Mouse (Mus musculus) cerebellum, adult (tissue): Measurements from ENCODE around the gene Guca1a.

Experiments used
- ATAC-seq: cut with Nextera tagmentation; 2 replicates; pipeline ENCODE4 v1.9.2; 2017; ENCODE audit warnings: mild to moderate bottlenecking, moderate library complexity, mixed read lengths; ENCODE audit not compliant: insufficient number of reproducible peaks, low FRiP score, low TSS enrichment

Guca1a gene

GRCm38 (mm10) chr17:47421566-47421965 is 21.2 kb upstream of the Guca1a start:
- ATAC-seq, result no peak

- no peak for ATAC-seq
Observed at GRCm38 (mm10) chr17:47420195-47420594, 19.8 kb upstream of the Guca1a start.

- peak; percentile 36; the same call in 1 of the 2 replicates for ATAC-seq
Observed at GRCm38 (mm10) chr17:47409897-47410861, 9.8 kb upstream of the Guca1a start.

GRCm38 (mm10) chr17:47408558-47408898 is 8.1 kb upstream of the Guca1a start:
- no peak for ATAC-seq

- ATAC-seq, result no peak
Observed at GRCm38 (mm10) chr17:47407717-47408557, 7.6 kb upstream of the Guca1a start.

- no peak for ATAC-seq
Observed at GRCm38 (mm10) chr17:47399091-47399490, 1.3 kb downstream of the Guca1a start.

- no peak for ATAC-seq
Observed at GRCm38 (mm10) chr17:47395376-47395913, 4.9 kb downstream of the Guca1a start.

GRCm38 (mm10) chr17:47394223-47394869 is 6.0 kb downstream of the Guca1a start:
- no peak for ATAC-seq

GRCm38 (mm10) chr17:47386649-47387048 is 13.7 kb downstream of the Guca1a start:
- ATAC-seq, result no peak

GRCm38 (mm10) chr17:47385145-47385544 is 15.2 kb downstream of the Guca1a start, which contains the start of gene Guca1b:
TSS of gene Guca1b (plus strand) at chr17:47385393.
- no peak for ATAC-seq

- ATAC-seq, result no peak
Observed at GRCm38 (mm10) chr17:47384064-47384463, 16.3 kb downstream of the Guca1a start.

- ATAC-seq, result no peak
Observed at GRCm38 (mm10) chr17:47383266-47383665, 17.1 kb downstream of the Guca1a start.

- ATAC-seq, result no peak
Observed at GRCm38 (mm10) chr17:47381917-47382316, 18.5 kb downstream of the Guca1a start.

GRCm38 (mm10) chr17:47378133-47378532 is 22.3 kb downstream of the Guca1a start:
- no peak for ATAC-seq

GRCm38 (mm10) chr17:47376779-47377280 is 23.6 kb downstream of the Guca1a start:
- ATAC-seq, result no peak

GRCm38 (mm10) chr17:47373991-47374390 is 26.4 kb downstream of the Guca1a start:
- no peak for ATAC-seq

- ATAC-seq, result no peak
Observed at GRCm38 (mm10) chr17:47371451-47371850, 28.9 kb downstream of the Guca1a start.

GRCm38 (mm10) chr17:47369087-47369443 is 31.3 kb downstream of the Guca1a start:
- ATAC-seq, result peak; percentile 60

GRCm38 (mm10) chr17:47368401-47369086 is 31.8 kb downstream of the Guca1a start, which contains the start of gene Mrps10:
TSS of gene Mrps10 (plus strand) at chr17:47368887.
- peak; percentile 81 for ATAC-seq
